Mouse (Mus musculus): Measurements from ENCODE around the gene Osbpl9. TPM values are rescaled to one million over a fixed set of nuclear protein-coding genes. Genes with fewer than 3 reads are reported as not detected.

The Osbpl9 gene
- polyA plus RNA-seq, 1 experiment from 2014 or later: 87.4 TPM

DNA sequence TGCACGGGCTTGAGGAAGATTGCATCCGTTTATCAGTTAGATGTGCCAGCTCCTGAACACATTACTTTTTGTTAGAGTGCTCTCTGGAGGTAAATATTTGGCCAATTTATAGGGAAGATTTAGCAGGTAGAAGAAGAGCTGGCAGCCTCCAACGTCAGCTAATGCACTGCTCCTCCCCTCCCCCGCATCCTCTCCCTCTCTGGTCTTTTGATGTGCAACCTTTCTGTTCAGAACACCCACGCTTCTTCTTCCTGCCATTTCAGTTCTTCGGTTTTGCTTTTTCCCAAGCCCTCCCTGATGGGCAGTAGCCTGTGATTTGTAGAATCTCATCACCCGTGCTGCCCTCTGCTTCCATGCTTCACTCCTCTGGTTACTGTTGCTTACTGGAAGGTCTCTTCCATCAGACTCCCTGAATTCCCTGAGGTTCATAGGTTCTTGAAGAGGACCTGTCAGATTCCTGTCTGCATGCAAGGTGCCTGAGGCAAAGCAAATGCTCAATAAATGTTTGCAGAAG, 27.8 kb upstream of the Osbpl9 start:
- POLR2A ChIA-PET: no interaction called here
- DNase-seq (ENCODE audit: low read depth, low spot score): no peak
- in situ Hi-C loops (cut with MboI; ENCODE audit: low pct_unique_long_range_greater_than_20kb): no loop called here
- no peak for TF ChIP-seq CTCF (IDR thresholded peaks at IDR 0.05)
- H3K27me3 ChIP-seq: no peaks in the 10 kb centered on the region
- ATAC-seq: no peak
- CTCF ChIA-PET: interaction anchor here (1.5 kb wide), 1 partner anchor 14 kb away, joined by 4 read pairs; no protein-coding TSS in a partner anchor

DNA sequence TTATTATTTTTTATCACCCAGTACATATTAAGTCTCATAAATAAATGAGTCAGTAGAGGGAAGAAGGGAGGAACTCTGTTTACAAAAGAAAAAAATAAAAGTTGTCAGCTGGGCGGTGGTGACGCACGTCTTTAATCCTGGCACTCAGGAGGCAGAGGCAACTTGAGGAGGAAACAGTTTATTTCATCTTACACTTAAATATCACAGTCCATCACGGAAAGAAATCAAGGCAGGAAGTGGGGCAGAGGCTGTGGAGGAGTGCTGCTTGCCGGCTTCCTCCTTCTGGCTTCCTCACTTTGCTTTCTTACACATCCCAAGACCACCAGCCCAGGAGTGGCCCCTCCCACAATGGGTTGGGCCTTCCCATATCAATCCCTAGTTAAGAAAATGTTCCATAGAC, 24.0 kb upstream of the Osbpl9 start:
- no peak for TF ChIP-seq CTCF (IDR thresholded peaks at IDR 0.05)
- ChIA-PET POLR2A (no interaction called here), CTCF (no interaction called here)
- DNase-seq (ENCODE audit: low read depth, low spot score): no peak
- ATAC-seq: no peak
- H3K27me3 ChIP-seq: no peaks in the 10 kb centered on the region
- in situ Hi-C loops (cut with MboI; ENCODE audit: low pct_unique_long_range_greater_than_20kb): no loop called here

DNA sequence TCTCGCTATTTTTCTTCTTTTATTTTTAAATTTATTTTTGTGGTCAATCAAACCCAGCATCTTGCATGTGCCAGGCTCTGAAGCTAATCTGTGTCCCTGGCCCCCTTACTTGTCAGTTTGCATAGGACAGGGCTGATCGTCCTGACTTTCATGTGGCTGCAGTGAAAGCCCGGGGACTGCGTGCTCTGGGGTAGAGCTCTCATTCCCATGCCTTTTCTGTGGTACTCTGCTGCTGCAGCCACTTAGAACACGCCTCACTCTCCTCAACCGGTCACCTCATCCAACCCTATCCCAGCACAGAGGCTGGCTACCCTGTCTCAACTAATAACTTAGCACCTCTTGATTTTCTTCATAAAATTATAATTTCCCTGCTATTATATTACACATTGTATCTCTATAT, 23.5 kb upstream of the Osbpl9 start:
- ChIA-PET POLR2A (no interaction called here), CTCF (no interaction called here)
- in situ Hi-C loops (cut with MboI; ENCODE audit: low pct_unique_long_range_greater_than_20kb): no loop called here
- no peak for TF ChIP-seq CTCF (IDR thresholded peaks at IDR 0.05)
- ATAC-seq: no peak
- DNase-seq (ENCODE audit: low read depth, low spot score): no peak
- no peaks in the 10 kb centered on the region for H3K27me3 ChIP-seq

DNA sequence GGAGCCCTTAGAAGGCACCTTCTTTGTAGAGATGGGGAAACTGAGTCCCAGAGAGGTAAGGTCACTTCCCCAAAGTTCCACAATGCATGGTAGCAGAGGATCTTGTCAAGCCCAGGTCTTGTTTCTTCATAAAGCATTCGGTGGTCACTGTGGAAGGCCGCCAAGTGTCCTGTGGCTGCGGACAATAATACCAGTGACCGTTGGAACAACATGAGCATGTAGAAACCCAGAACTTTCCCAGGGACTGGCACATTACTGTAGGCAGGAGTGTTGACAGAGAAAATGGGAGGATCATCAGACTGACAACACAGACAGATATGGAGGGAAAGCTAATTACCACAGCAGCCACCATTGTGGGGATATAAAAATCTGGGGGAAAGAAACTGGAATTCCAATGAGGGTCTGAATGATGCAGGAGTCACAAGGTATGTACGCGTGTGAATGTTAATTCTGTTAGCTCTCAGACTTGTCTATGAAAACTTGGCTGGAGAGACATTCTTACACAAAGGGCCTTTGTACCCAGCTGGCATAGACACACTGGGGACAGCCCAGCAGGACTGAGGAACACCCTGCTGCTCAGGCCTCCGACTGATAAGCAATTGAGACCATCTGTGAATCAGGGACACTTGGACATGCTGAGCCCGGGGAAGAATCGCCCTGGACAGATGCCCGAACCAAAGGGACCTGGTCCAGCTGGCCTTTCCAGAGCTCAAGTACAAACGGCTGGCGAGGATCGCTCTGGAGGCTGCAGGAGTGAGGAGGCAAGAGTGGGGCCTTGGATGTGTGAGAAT, 22.9 kb upstream of the Osbpl9 start:
- DNase-seq (ENCODE audit: low read depth, low spot score) (no peak), ATAC-seq (no peak)
- ChIA-PET CTCF (no interaction called here), POLR2A (no interaction called here)
- in situ Hi-C loops (cut with MboI; ENCODE audit: low pct_unique_long_range_greater_than_20kb): no loop called here
- no peaks in the 10 kb centered on the region for H3K27me3 ChIP-seq
- no peak for TF ChIP-seq CTCF (IDR thresholded peaks at IDR 0.05)

DNA sequence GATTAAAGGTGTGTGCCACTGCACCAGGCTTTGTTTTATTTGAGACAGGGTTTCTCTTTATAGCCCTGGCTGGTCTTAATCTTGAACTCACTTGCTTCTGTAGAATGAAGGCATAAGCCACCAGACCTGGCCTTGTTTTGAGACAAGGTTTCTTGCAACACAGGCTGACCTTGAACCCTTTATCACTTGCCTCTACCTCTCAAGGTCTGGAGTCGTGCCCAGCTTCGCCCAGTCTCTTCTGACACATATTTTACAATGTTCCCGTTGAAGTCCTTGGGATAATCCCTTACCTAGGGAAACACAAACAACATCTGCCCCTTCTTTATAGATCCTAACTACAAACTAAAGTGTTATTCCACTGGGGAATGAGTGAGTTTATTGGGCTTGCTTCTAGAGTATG, 19.9 kb upstream of the Osbpl9 start:
- ChIA-PET POLR2A (no interaction called here), CTCF (no interaction called here)
- no peak for TF ChIP-seq CTCF (IDR thresholded peaks at IDR 0.05)
- DNase-seq (ENCODE audit: low read depth, low spot score): no peak
- in situ Hi-C loops (cut with MboI; ENCODE audit: low pct_unique_long_range_greater_than_20kb): no loop called here
- ATAC-seq: no peak
- no peaks in the 10 kb centered on the region for H3K27me3 ChIP-seq

DNA sequence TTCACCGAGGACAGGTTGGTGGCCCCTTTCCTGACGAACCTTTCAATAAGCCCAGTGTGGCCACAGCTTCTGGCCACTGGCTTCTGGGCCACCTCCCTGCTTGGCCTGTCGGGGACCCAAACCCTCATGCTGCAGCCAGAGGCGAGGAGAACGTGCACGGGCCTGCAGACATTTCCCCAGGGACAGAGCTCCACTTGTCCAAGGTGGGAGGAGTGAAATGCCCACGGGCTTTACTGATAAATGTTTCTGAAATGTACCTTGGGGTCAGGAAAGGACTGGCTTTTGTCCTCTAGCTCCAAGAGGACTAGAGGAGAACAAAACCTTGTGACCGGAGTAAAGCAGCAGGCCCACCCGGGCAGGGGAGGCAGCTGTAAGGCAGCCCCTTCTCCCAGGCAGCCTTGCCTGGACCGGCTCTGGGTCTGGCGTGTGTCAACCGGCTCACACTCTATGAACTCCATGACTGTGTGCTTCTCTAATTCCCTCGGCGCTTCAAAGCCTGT, 18.4 kb upstream of the Osbpl9 start:
- no peak for DNase-seq (ENCODE audit: low read depth, low spot score)
- CTCF ChIA-PET: interaction anchor here (1.4 kb wide), 1 partner anchor 15 kb away, joined by 3 read pairs; no protein-coding TSS in a partner anchor
- no peaks in the 10 kb centered on the region for H3K27me3 ChIP-seq
- in situ Hi-C loops (cut with MboI; ENCODE audit: low pct_unique_long_range_greater_than_20kb): no loop called here
- TF ChIP-seq CTCF (IDR thresholded peaks at IDR 0.05): no peak
- POLR2A ChIA-PET: no interaction called here
- ATAC-seq: no peak

DNA sequence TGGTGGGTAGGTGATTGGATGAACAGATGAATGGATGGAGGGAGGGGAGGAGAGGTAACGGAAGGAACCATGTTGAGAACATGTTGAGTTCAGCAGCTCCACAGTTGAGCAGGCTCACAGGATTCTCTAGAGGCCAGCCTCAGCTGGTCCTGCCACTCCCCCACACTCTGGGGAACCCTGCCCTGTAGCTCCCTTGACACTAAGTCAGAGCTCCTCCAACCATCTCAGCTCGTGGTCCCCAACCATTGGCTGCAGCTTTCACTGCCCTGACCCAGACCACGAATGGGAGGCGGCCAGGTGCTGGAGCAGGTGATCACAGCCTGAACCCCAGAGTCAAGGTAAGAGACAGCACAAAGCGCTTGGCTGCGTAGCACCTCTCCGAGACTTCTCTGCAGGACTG, 15.9 kb upstream of the Osbpl9 start:
- POLR2A ChIA-PET: no interaction called here
- ATAC-seq: no peak

DNA sequence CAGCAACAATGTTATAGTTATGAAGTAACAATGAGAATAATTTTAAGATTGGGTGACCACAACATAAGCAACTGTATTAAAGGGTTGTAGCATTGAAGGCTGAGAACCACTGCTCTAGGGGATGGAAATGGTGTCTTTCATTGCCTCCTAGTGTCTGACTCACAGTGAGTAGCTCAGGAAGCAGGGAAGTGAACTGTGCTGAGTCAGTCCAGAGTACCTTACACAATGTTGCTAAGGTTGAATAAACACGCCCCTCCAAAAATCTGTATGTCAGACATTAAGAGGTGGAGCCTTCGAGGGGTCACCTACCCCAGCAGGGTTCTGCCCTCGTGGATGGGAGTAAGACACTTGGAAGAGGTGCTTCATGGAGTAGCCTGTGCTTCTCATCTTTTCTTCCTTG, 11.9 kb upstream of the Osbpl9 start:
- ATAC-seq: peak; percentile 71
- H3K27me3 ChIP-seq: no peaks in the 10 kb centered on the region
- ChIA-PET CTCF (no interaction called here), POLR2A (no interaction called here)
- no peak for TF ChIP-seq CTCF (IDR thresholded peaks at IDR 0.05)
- DNase-seq (ENCODE audit: low read depth, low spot score): no peak
- in situ Hi-C loops (cut with MboI; ENCODE audit: low pct_unique_long_range_greater_than_20kb): no loop called here

More for the DNA sequence above, 15.9 kb upstream of the Osbpl9 start:
- in situ Hi-C loops (cut with MboI; ENCODE audit: low pct_unique_long_range_greater_than_20kb): no loop called here
- no peaks in the 10 kb centered on the region for H3K27me3 ChIP-seq
- no peak for TF ChIP-seq CTCF (IDR thresholded peaks at IDR 0.05)
- CTCF ChIA-PET: no interaction called here
- no peak for DNase-seq (ENCODE audit: low read depth, low spot score)

DNA sequence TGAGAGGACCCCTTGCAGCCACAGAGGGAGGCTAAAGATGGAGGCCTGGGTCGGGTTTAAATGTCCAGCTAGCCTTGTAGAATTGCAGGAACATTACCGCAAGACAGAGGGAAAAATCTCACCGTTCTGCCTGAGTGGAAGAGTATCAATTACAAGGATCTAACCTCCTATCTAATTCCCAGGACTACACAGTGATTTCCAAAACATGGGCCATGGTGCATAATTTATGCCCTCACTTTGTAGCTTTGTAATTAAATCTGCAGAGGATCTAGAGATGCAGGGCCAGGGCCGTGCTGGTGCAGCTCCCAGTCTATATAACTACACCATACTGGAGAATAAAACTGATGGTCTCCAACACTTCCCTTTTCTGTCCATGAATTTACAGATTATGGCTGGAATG, 8.8 kb upstream of the Osbpl9 start:
- TF ChIP-seq CTCF (IDR thresholded peaks at IDR 0.05): no peak
- CTCF ChIA-PET: interaction anchor here (1.6 kb wide), 1 partner anchor 30 kb away, joined by 3 read pairs; no protein-coding TSS in a partner anchor
- in situ Hi-C loops (cut with MboI; ENCODE audit: low pct_unique_long_range_greater_than_20kb): no loop called here

DNA sequence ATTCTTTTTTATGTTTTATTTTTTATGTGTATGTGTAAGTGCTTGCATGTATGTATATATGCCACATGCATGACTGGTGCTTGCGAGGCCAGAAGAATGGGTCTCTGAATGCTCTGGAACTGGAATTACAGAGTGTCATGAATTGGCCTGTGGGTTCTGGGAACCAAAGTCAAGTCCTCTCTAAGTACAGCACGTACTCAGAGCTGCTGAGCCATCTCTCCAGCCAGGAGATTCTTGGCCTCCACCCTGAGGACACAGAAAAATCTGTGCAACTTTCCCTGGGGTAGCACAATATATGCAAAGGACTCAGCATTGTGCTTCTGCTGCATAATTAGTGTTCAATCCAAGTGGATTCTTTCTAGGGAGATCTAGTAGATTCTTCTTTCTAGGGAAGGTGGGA, 8.2 kb upstream of the Osbpl9 start:
- ChIA-PET CTCF (interaction anchor here (1.6 kb wide), 1 partner anchor 31 kb away, joined by 3 read pairs; no protein-coding TSS in a partner anchor), POLR2A (no interaction called here)
- no peak for DNase-seq (ENCODE audit: low read depth, low spot score)
- no peak for ATAC-seq
- in situ Hi-C loops (cut with MboI; ENCODE audit: low pct_unique_long_range_greater_than_20kb): no loop called here
- H3K27me3 ChIP-seq: no peaks in the 10 kb centered on the region
- no peak for TF ChIP-seq CTCF (IDR thresholded peaks at IDR 0.05)

More for the DNA sequence above, 8.8 kb upstream of the Osbpl9 start:
- POLR2A ChIA-PET: no interaction called here
- no peaks in the 10 kb centered on the region for H3K27me3 ChIP-seq
- ATAC-seq (no peak), DNase-seq (ENCODE audit: low read depth, low spot score) (no peak)

DNA sequence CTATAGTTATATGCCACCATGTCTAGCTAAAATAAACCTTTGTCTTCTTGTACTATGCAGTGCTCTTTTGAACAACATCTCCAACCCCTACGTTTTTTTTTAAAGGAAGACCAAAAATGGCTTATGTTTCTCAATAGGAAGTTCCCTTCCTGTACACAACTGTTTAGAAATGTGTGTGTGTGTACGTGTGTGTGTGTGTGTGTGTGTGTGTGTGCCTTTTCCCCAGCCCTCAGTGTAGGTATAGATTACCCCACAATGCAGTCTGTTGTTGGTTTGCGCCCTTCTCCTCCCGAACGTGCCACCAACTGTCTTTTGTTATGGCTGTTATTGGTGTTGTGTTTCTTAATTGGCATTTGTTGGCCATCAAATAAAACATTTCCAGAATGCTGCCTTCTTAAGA, 5.5 kb upstream of the Osbpl9 start:
- POLR2A ChIA-PET: no interaction called here
- CTCF ChIA-PET: no interaction called here
- in situ Hi-C loops (cut with MboI; ENCODE audit: low pct_unique_long_range_greater_than_20kb): no loop called here
- DNase-seq (ENCODE audit: low read depth, low spot score) (no peak), ATAC-seq (no peak)
- no peaks in the 10 kb centered on the region for H3K27me3 ChIP-seq
- TF ChIP-seq CTCF (IDR thresholded peaks at IDR 0.05): no peak
